Mouse (Mus musculus) stomach, embryonic 15.5 days (tissue): Measurements from ENCODE around the gene Gm49321. TPM values are rescaled to one million over a fixed set of nuclear protein-coding genes. Genes with fewer than 3 reads are reported as not detected.

Source experiments
- ATAC-seq: fragments of 200-750 bp; cut with Nextera tagmentation; 2 replicates; pipeline ENCODE4 v1.8.0; 2017; ENCODE audit warnings: low read depth, moderate number of reproducible peaks, moderate TSS enrichment; ENCODE audit not compliant: insufficient read depth, low FRiP score
- H3K27ac ChIP-seq: fragments of 300-500 bp; sonication (generic); 2 replicates; pipeline ENCODE4 v1.5.1; 2015; ENCODE audit warnings: mild to moderate bottlenecking, inconsistent platforms
- H3K27me3 ChIP-seq: fragments of 300-500 bp; sonication (generic); replicated peaks from 2 replicates; pipeline ENCODE4 v1.6.1; 2015; ENCODE audit warnings: inconsistent platforms
- H3K36me3 ChIP-seq: fragments of 300-500 bp; sonication (generic); 2 replicates; pipeline ENCODE4 v1.6.1; 2015; ENCODE audit warnings: inconsistent platforms
- H3K4me1 ChIP-seq: fragments of 300-500 bp; sonication (generic); 2 replicates; pipeline ENCODE4 v1.6.1; 2015; ENCODE audit warnings: inconsistent platforms
- H3K4me2 ChIP-seq: fragments of 300-500 bp; sonication (generic); 2 replicates; pipeline ENCODE4 v1.6.1; 2015; ENCODE audit warnings: mild to moderate bottlenecking, inconsistent platforms
- H3K4me3 ChIP-seq: fragments of 300-500 bp; sonication (generic); replicated peaks from 2 replicates; pipeline ENCODE4 v1.5.1; 2015; ENCODE audit warnings: inconsistent platforms
- H3K9ac ChIP-seq: fragments of 300-500 bp; sonication (generic); 2 replicates; pipeline ENCODE4 v1.6.1; 2015; ENCODE audit warnings: inconsistent platforms
- H3K9me3 ChIP-seq: fragments of 300-500 bp; sonication (generic); 2 replicates; pipeline ENCODE4 v1.6.1; 2016; ENCODE audit warnings: inconsistent platforms
- WGBS: fragments of 180-500 bp; shearing (Covaris S2); methylation state at CpG from one replicate; pipeline ENCODE4 v1.1.7; 2015; 5-methylcytosine and 5-hydroxymethylcytosine counted together
- polyA plus RNA-seq: library from polyadenylated mRNA; unstranded; fragments of >200 nt; fragmentation: Nextera tagmentation; extraction: Ambion mirVana; gene quantifications from 2 replicates; pipeline ENCODE4 v1.2.1, GENCODE M21; 2015

Gene Gm49321
- polyA plus RNA-seq, 1 experiment from 2014 or later, result 11.0 TPM

DNA sequence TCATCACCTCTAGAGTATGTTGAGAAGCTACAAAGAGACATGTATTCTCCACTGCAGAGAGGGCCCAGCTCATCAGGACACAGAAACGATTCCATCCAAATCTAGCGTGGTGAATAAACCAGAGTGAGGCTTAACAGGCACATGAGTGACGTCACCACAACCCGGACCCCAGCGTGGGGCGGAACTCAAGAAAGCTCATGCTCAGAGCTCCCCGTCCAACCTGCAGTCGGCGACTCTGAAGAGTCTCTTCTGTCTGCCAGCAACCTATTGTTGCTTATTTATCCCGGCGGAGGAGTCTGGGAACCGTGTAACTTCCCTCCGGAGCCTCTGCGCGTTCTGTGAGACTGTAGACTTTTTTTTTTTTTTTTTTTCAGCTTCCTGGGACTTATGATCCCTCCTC, 15.4 kb downstream of the Gm49321 start:
- Histone ChIP-seq H3K36me3 (no peaks in the 10 kb centered on the region), H3K27ac (no peak overlapping the region), H3K4me3 (peak overlapping the region; percentile 38), H3K9ac (no peak overlapping the region), H3K9me3 (no peaks in the 10 kb centered on the region), H3K4me1 (no peaks in the 10 kb centered on the region), H3K27me3 (no peaks in the 10 kb centered on the region), H3K4me2 (peak overlapping the region; percentile 64)
- ATAC-seq, result no peak
- WGBS, result 10% methylated on average over 15 of the region's 15 CpGs

DNA sequence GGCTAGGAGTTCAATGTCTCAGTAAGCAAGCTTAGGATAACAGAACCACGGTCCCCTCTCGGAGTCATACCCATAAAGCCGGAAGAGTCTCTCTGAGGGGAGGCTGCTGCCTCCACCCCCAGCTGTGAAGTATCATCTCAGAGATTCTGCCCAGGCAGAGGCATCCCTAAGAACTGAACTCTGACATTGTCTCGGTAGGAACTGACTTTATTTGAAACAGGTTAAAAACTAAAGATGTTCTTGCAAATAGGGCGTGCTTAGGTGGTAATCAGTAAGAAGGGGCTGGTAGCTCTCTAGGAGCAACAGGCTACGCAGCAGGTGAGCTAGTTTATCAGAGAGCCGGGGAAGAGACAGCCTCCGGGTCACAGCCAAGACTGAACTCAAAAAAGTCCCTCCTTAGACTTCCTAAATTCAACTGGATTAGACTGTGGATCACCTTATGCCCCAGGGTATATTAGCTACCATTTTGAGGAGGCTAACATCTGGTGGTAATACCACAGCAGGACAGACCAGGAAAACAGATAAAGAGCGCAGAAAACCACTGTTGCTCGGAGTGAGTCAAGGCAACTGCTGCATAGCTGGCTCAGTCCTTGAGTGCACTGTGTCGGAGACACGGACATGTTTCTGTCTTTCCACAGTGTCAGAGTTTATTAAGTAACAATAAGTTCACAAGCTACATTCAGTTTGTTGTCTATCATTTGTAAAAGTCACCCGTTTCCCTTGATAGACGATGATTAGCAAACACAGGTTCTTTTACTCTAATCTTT, 16.1 kb downstream of the Gm49321 start:
- H3K4me2 ChIP-seq, result peak overlapping the region; percentile 64
- 36% methylated on average over 14 of the region's 14 CpGs for WGBS
- 0 out of 2 replicates have a peak overlapping the region, but pooled peaks have one; percentile 36 for H3K9ac ChIP-seq
- H3K9me3 ChIP-seq, result no peaks in the 10 kb centered on the region
- peak overlapping the region; percentile 38 for H3K4me3 ChIP-seq
- no peak for ATAC-seq
- H3K27ac ChIP-seq, result no peak overlapping the region
- H3K4me1 ChIP-seq, result no peaks in the 10 kb centered on the region
- no peaks in the 10 kb centered on the region for H3K36me3 ChIP-seq
- no peaks in the 10 kb centered on the region for H3K27me3 ChIP-seq

DNA sequence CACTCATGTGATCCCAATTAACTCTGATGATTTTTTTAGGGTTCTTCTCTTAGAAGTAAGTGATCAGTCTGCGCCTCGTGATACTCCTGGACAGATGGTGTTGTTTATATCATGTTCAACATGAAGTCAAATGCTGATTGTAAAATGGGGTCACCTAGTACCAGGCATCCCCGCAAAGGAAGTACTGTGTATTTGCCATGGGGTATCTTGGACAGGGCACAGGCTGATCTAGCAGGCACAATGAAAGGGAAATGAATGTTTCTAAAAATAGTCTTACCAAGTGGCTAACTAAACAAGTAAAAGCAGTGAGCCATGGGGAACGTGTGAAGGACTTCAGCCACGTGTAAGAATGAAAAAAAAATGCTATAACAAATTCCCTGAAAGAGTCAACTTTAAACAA, 17.3 kb downstream of the Gm49321 start:
- Histone ChIP-seq H3K36me3 (no peaks in the 10 kb centered on the region), H3K27me3 (no peaks in the 10 kb centered on the region), H3K9ac (no peak overlapping the region), H3K4me1 (no peaks in the 10 kb centered on the region), H3K4me2 (no peak overlapping the region), H3K9me3 (no peaks in the 10 kb centered on the region), H3K27ac (no peak overlapping the region), H3K4me3 (no peak overlapping the region)
- no peak for ATAC-seq
- 45% methylated on average over 5 of the region's 5 CpGs for WGBS

DNA sequence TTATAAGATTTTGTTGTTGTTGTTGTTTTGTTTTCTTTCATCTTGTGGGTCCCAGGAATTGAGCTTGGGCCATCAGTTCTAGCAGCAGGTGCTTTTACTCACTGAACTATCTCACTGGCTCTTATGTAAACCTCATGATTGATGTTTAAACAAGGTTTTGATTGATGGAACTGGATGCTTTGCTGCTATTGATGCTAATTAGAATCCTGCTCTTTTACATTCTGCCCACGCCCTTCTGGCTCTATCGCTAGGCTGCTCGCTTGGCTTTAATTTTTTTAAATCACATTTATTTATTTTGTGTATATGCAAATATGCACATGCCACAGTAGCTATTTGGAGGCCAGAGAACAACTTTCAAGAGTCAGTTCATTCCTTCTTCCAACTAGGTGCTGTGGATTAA, 20.2 kb downstream of the Gm49321 start:
- no peaks in the 10 kb centered on the region for H3K9me3 ChIP-seq
- no peaks in the 10 kb centered on the region for H3K27me3 ChIP-seq
- H3K27ac ChIP-seq, result no peak overlapping the region
- no peak overlapping the region for H3K4me2 ChIP-seq
- no peak overlapping the region for H3K4me3 ChIP-seq
- no peak overlapping the region for H3K9ac ChIP-seq
- no peak for ATAC-seq
- WGBS, result 58% methylated on average over 3 of the region's 3 CpGs
- H3K36me3 ChIP-seq, result no peaks in the 10 kb centered on the region
- H3K4me1 ChIP-seq, result no peaks in the 10 kb centered on the region

DNA sequence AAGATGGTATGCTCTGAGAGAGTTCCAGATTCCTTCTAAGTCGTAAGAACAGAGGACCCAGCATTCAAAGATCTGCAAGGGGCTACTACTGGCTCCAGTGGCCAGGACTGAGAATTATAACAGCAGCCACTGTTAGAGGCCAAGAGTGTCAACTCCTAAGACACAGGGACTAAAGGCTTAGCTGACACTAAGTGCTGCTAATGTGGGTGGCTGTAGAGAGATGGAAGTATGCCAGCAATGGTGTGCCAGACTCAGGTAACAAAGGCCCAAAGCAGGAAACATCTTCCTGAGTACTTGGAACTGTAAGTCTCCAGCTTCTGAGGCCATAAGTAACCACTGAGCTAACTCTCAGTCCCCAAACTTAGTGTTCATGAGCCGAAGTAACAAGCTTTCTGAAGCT, 21.4 kb downstream of the Gm49321 start:
- no peak overlapping the region for H3K27ac ChIP-seq
- no peak overlapping the region for H3K4me3 ChIP-seq
- no peak overlapping the region for H3K4me2 ChIP-seq
- no peaks in the 10 kb centered on the region for H3K9me3 ChIP-seq
- no peaks in the 10 kb centered on the region for H3K36me3 ChIP-seq
- H3K4me1 ChIP-seq, result no peaks in the 10 kb centered on the region
- H3K27me3 ChIP-seq, result no peaks in the 10 kb centered on the region
- WGBS, result 76% methylated on average over 2 of the region's 2 CpGs
- no peak overlapping the region for H3K9ac ChIP-seq
- ATAC-seq, result no peak

DNA sequence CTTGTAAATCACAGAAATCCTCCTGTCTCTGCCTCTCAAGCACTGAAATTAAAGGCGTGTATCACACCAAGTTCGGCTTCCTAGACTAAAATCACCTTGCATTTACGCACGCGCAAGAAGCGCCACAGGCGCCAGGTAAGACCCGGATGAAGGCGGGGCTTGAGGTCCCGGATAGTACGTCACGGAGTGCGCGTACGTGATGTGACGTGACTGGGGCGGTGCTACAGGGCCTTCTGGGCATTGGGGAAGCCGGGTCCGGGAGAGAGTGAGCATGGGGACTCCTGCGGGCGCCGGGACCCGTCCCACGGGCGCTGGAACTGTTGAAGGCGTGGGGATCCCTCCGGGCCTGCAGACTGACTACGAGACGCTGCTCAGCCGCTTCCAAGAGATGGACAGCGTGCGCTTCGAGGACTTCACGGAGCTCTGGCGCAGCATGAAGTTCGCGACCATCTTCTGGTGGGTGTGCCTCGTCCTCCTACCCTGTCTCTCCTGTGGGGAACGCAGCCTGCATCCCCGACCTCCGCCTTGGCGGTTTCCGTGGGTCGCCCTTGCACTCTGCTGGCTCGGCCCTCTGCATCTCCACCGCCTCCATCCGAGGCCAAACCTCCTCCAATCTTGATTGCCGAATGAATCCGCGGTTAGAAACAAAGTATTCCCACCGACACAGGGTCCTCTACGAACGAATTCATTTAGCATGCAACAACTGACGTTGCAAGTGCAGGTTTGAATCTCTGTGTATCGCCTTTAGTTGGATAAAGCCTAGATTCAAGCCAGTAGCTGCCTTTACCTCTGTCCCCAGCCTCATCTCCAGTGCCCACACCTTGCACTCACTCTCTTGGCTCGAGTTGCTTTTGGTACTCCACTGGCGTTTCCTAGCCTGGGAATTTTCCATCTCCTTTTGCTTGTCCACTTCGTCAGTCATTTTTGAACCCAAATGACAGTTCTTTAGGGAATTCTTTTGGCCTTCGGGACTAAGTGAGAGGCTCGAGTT, 27.1 kb downstream of the Gm49321 start, which contains the start of gene Snapc1:
TSS of gene Snapc1 (plus strand) at position 191 of the 991 bp plus-strand sequence.
- peak; percentile 100 for ATAC-seq
- Histone ChIP-seq H3K4me1 (peaks cover 6% of the 10 kb centered on the region; the same call in 1 of the 2 replicates), H3K4me2 (peak within 1 kb of the TSS; percentile 84), H3K36me3 (peaks cover 13% of the 10 kb centered on the region; the same call in 1 of the 2 replicates), H3K27me3 (no peaks in the 10 kb centered on the region), H3K27ac (peak within 1 kb of the TSS; percentile 73), H3K4me3 (peak within 1 kb of the TSS; percentile 86), H3K9me3 (no peaks in the 10 kb centered on the region), H3K9ac (peak within 1 kb of the TSS; percentile 83)
- under 1% methylated on average over 60 of the region's 60 CpGs for WGBS

DNA sequence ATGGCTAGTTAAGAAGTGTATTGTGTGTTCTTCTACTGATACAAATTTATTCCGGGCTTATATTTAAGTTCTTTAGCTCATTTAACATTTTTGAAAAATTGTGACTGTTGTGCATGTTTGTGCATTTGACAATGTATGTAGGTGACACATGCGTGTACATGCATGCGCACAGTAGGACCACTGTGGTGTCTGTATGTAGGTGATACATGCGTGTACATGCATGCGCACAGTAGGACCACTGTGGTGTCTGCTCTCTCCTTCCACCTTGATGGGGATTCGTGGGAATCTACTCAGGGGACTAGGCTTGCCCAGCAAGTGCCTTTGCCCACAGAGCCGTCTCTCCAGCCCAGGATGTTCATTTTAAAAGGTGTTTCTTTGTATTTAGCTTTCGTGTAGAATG, 31.7 kb downstream of the Gm49321 start:
- Histone ChIP-seq H3K4me3 (no peak overlapping the region), H3K4me2 (no peak overlapping the region), H3K9me3 (no peaks in the 10 kb centered on the region), H3K4me1 (peaks cover 6% of the 10 kb centered on the region; the same call in 1 of the 2 replicates), H3K9ac (no peak overlapping the region), H3K27ac (no peak overlapping the region), H3K27me3 (no peaks in the 10 kb centered on the region), H3K36me3 (peaks cover 43% of the 10 kb centered on the region)
- 97% methylated on average over 8 of the region's 8 CpGs for WGBS
- no peak for ATAC-seq

DNA sequence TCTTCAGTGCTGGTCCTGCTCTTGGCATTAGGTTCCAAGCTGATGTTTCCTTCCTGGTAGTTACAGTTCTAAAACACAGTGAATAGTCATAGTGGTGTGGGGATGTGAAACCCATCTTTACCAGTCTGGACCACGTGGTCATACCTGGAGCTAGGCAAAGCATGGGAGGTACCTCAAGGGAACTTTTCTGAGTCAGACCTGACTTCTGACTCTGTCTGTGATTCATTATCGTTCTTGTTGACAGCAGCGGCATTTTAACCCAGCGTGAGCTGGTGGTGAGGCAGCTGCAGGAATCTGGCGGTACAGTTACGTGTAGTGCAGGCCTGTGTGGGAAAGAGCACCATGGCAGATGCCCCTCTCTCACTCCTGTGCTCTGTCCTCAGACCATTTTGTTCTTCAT, 37.1 kb downstream of the Gm49321 start:
- H3K4me1 ChIP-seq, result no peaks in the 10 kb centered on the region
- no peak overlapping the region for H3K27ac ChIP-seq
- no peak overlapping the region for H3K4me2 ChIP-seq
- H3K27me3 ChIP-seq, result no peaks in the 10 kb centered on the region
- peaks cover 48% of the 10 kb centered on the region for H3K36me3 ChIP-seq
- H3K9me3 ChIP-seq, result no peaks in the 10 kb centered on the region
- no peak for ATAC-seq
- H3K4me3 ChIP-seq, result no peak overlapping the region
- WGBS, result 89% methylated on average over 6 of the region's 6 CpGs
- no peak overlapping the region for H3K9ac ChIP-seq

DNA sequence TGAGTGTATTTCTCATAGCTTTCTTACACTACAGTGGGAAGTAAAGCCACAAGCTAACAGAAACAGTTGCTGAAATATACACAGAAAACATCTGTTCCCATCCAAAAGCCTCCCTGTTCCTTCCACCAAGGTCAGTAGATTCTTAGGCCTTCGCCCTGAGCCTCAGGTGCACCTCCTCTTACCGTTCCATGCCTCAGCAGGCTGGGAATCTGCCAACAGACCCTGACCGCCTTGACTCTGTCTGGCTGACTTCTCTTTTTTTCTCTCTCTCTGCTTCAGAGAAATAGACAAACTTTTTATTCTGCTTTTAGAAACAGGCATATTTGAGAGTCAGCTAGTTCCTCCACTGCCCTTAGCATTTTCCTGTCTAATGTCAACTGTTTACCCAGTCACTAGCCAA, 40.7 kb downstream of the Gm49321 start:
- Histone ChIP-seq H3K9me3 (no peaks in the 10 kb centered on the region), H3K36me3 (peaks cover 25% of the 10 kb centered on the region), H3K4me2 (no peak overlapping the region), H3K27ac (no peak overlapping the region), H3K9ac (no peak overlapping the region), H3K4me1 (no peaks in the 10 kb centered on the region), H3K4me3 (no peak overlapping the region), H3K27me3 (no peaks in the 10 kb centered on the region)
- WGBS, result 91% methylated on average over 3 of the region's 3 CpGs
- ATAC-seq, result no peak

DNA sequence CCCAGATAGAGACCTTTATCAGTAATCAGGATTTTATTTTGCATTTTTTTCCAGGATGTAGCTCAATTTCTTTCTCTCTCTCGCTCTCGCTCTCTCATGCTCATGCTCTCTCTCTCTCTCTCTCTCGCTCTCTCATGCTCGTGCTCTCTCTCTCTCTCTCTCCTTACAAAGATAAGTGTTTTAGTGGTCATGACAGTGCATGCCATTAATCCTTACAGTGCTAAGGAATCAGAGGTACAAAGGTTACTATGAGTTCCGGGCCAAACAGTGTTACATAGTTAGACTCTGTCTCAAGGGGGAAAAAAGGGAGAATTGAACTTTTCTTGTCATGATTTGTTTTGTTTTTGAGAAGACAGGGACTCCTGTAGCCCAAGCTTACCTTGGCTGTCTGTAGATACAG, 42.2 kb downstream of the Gm49321 start:
- no peaks in the 10 kb centered on the region for H3K4me1 ChIP-seq
- no peaks in the 10 kb centered on the region for H3K9me3 ChIP-seq
- no peak overlapping the region for H3K4me2 ChIP-seq
- H3K27me3 ChIP-seq, result no peaks in the 10 kb centered on the region
- ATAC-seq, result no peak
- no peak overlapping the region for H3K9ac ChIP-seq
- no peak overlapping the region for H3K27ac ChIP-seq
- H3K36me3 ChIP-seq, result peaks cover 17% of the 10 kb centered on the region; the same call in 1 of the 2 replicates
- H3K4me3 ChIP-seq, result no peak overlapping the region
- 86% methylated on average over 5 of the region's 5 CpGs for WGBS

DNA sequence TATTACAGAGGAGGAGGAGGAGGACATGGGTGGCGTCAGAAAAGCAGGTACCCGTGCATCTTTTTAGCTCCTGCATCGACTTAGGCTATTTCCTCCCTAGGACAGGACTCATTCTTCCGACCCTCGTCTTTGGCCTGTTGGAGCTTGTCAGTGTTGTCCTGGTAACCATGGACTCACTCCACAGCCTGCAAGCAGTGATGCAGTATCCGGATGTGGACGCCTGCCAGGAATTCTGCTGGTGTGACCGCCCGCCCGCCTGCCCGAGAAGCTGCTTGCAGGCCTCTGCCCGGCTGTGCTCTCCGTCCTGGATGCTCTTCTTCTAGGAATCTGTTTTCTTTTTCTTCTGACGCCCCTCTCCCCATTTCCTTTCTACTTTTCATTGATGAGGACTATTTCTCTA, 45.1 kb downstream of the Gm49321 start:
- peaks cover 8% of the 10 kb centered on the region; the same call in 1 of the 2 replicates for H3K36me3 ChIP-seq
- no peaks in the 10 kb centered on the region for H3K9me3 ChIP-seq
- H3K27ac ChIP-seq, result no peak overlapping the region
- no peak overlapping the region for H3K4me3 ChIP-seq
- H3K4me1 ChIP-seq, result no peaks in the 10 kb centered on the region
- WGBS, result 72% methylated on average over 14 of the region's 14 CpGs
- peak; percentile 58; the same call in 1 of the 2 replicates for ATAC-seq
- no peaks in the 10 kb centered on the region for H3K27me3 ChIP-seq
- no peak overlapping the region for H3K4me2 ChIP-seq
- H3K9ac ChIP-seq, result no peak overlapping the region

DNA sequence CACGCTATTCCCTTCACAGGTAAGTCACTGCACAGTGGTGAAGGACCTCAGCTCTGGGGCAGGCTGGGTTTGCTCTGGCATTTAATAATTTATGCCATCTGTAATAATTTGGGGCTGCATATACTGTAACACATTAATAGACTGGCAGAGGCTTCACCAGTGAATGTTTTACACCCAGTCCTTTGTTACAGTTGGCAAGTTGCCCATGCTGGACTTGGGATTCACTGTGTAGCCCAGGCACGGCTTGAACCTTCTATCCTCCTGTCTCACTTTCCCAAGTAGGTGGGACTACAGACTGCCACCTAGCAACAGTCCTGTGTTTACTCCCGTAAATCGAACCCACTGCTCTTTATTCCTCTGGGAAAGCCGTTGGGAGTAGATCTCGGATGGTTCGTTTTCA, 48.8 kb downstream of the Gm49321 start:
- Histone ChIP-seq H3K27ac (no peak overlapping the region), H3K4me1 (no peaks in the 10 kb centered on the region; the same call in 1 of the 2 replicates), H3K4me2 (no peak overlapping the region), H3K4me3 (no peak overlapping the region), H3K9ac (no peak overlapping the region), H3K9me3 (no peaks in the 10 kb centered on the region), H3K27me3 (no peaks in the 10 kb centered on the region), H3K36me3 (0 out of 2 replicates have a peak, but pooled peaks cover 2% of the 10 kb centered on the region)
- no peak for ATAC-seq
- 84% methylated on average over 7 of the region's 7 CpGs for WGBS
